Mouse (Mus musculus): ENCODE measurements at regions not wholly inside any gene's neighbourhood (a gene's known extent, or its start where the extent isn't known, plus 50 kb on each side); places are given as distances from the start of the nearest gene placed in this dataset.

DNA sequence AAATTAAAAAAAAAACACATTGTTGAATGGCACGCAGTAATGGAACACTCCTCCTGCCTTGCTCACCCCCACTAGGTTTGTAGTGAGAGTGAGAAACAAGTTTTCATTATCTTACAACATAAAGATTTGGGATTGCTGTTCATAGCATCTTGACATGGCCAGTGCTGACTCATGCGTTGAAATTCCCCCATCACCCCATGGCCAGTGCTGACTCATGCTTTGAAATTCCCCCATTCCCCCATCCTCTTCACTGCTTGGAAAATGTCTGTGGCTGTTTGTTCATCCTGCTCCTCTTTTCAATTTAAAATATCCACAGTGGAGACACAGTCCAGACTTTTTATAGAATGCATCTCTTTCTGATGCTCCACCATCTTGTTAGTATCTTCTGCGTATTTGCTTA is 131.8 kb downstream of the Emx2 start:
- Histone ChIP-seq H3K27ac (no peak overlapping the region), H3K4me1 (peaks cover 12% of the 10 kb centered on the region; the same call in 1 of the 2 replicates), H3K36me3 (no peaks in the 10 kb centered on the region), H3K4me2 (no peak overlapping the region), H3K9ac (no peak overlapping the region), H3K27me3 (no peaks in the 10 kb centered on the region), H3K4me3 (no peak overlapping the region), H3K9me3 (no peaks in the 10 kb centered on the region)
- ATAC-seq (ENCODE audit: borderline replicate concordance, extremely low read depth, low FRiP score, low TSS enrichment), result no peak
- 91% methylated on average over 3 of the region's 3 CpGs for WGBS

- Histone ChIP-seq H3K27ac (no peak overlapping the region), H3K4me1 (peaks cover 4% of the 10 kb centered on the region; the same call in 1 of the 2 replicates), H3K4me3 (no peak overlapping the region), H3K9ac (no peak overlapping the region), H3K27me3 (no peaks in the 10 kb centered on the region), H3K36me3 (no peaks in the 10 kb centered on the region), H3K9me3 (no peaks in the 10 kb centered on the region), H3K4me2 (no peak overlapping the region)
- ATAC-seq (ENCODE audit: borderline replicate concordance, extremely low read depth, low FRiP score, low TSS enrichment), result no peak
- 60% methylated on average over 3 of the region's 3 CpGs for WGBS
These were observed 133.9 kb downstream of the Emx2 start for GRCm38 (mm10) chr19:59592060-59592459.

DNA sequence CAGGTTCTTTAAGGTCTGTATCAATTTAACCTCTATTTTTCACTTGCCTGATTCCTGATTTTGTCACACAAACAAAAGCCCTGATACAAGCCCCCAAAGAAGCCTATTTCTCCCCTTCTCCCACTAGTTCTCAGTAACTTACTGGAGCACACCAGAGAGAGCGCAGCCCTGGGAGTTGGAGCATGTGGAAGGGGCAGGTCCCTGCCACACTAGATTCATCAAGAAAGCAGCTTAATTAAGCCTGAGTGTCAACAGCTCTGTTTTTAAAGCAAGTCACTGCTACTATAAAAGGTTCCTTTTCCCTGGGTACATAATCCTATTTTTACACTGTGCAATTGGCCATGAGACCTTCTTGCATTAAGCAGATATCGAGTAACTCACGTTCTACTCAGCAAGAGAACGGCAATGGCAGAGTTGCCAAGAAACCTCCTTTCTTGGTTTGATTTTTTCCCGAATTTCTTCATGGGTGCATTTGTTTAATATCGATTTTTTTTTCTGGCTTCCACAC is 166.2 kb downstream of the Emx2 start:
- Histone ChIP-seq H3K9ac (no peak overlapping the region), H3K36me3 (no peaks in the 10 kb centered on the region), H3K4me3 (no peak overlapping the region), H3K27ac (no peak overlapping the region), H3K4me1 (no peaks in the 10 kb centered on the region), H3K4me2 (no peak overlapping the region), H3K9me3 (no peaks in the 10 kb centered on the region), H3K27me3 (no peaks in the 10 kb centered on the region)
- 80% methylated on average over 6 of the region's 6 CpGs for WGBS
- ATAC-seq (ENCODE audit: borderline replicate concordance, extremely low read depth, low FRiP score, low TSS enrichment), result no peak

- H3K9me3 ChIP-seq, result no peaks in the 10 kb centered on the region
- H3K27me3 ChIP-seq, result no peaks in the 10 kb centered on the region
- no peak overlapping the region for H3K9ac ChIP-seq
- 36% methylated on average over 3 of the region's 3 CpGs for WGBS
- no peaks in the 10 kb centered on the region for H3K36me3 ChIP-seq
- H3K4me3 ChIP-seq, result no peak overlapping the region
- ATAC-seq (ENCODE audit: borderline replicate concordance, extremely low read depth, low FRiP score, low TSS enrichment), result no peak
- H3K4me2 ChIP-seq, result no peak overlapping the region
- H3K4me1 ChIP-seq, result no peaks in the 10 kb centered on the region
- no peak overlapping the region for H3K27ac ChIP-seq
These were observed 169.5 kb downstream of the Emx2 start for GRCm38 (mm10) chr19:59627681-59628080.

GRCm38 (mm10) chr19:59628296-59629160 is 170.4 kb downstream of the Emx2 start:
- no peak for ATAC-seq (ENCODE audit: borderline replicate concordance, extremely low read depth, low FRiP score, low TSS enrichment)
- H3K4me3 ChIP-seq, result no peak overlapping the region
- H3K27ac ChIP-seq, result no peak overlapping the region
- no peaks in the 10 kb centered on the region for H3K4me1 ChIP-seq
- H3K4me2 ChIP-seq, result no peak overlapping the region
- H3K9ac ChIP-seq, result no peak overlapping the region
- no peaks in the 10 kb centered on the region for H3K36me3 ChIP-seq
- no peaks in the 10 kb centered on the region for H3K27me3 ChIP-seq
- 67% methylated on average over 15 of the region's 15 CpGs for WGBS
- no peaks in the 10 kb centered on the region for H3K9me3 ChIP-seq

DNA sequence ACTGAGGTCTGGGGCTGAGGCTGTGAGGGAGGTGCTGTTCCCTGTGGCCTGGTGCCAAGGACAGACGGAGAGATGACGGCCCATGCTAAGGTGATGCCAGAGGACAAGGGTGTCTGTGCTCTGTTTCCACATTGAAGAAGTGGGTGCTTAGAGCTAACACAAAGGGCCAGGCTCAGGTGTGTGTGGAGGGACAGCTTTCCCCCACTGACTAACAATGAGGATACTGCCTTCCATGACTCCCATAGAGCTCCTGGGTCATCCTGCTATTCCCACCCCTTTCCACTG is 170.9 kb downstream of the Emx2 start:
- Histone ChIP-seq H3K9ac (no peak overlapping the region), H3K9me3 (no peaks in the 10 kb centered on the region), H3K4me2 (no peak overlapping the region), H3K4me1 (no peaks in the 10 kb centered on the region), H3K27me3 (no peaks in the 10 kb centered on the region), H3K27ac (no peak overlapping the region), H3K36me3 (no peaks in the 10 kb centered on the region), H3K4me3 (no peak overlapping the region)
- 80% methylated on average over 2 of the region's 2 CpGs for WGBS
- ATAC-seq (ENCODE audit: borderline replicate concordance, extremely low read depth, low FRiP score, low TSS enrichment), result no peak

- H3K36me3 ChIP-seq, result no peaks in the 10 kb centered on the region
- H3K27me3 ChIP-seq, result no peaks in the 10 kb centered on the region
- no peak overlapping the region for H3K4me2 ChIP-seq
- no peak overlapping the region for H3K27ac ChIP-seq
- ATAC-seq (ENCODE audit: borderline replicate concordance, extremely low read depth, low FRiP score, low TSS enrichment), result no peak
- H3K9ac ChIP-seq, result no peak overlapping the region
- H3K4me3 ChIP-seq, result no peak overlapping the region
- H3K9me3 ChIP-seq, result no peaks in the 10 kb centered on the region
- no peaks in the 10 kb centered on the region for H3K4me1 ChIP-seq
- WGBS, result 72% methylated on average over 8 of the region's 8 CpGs
These were observed 171.9 kb downstream of the Emx2 start for GRCm38 (mm10) chr19:59630095-59630494.

DNA sequence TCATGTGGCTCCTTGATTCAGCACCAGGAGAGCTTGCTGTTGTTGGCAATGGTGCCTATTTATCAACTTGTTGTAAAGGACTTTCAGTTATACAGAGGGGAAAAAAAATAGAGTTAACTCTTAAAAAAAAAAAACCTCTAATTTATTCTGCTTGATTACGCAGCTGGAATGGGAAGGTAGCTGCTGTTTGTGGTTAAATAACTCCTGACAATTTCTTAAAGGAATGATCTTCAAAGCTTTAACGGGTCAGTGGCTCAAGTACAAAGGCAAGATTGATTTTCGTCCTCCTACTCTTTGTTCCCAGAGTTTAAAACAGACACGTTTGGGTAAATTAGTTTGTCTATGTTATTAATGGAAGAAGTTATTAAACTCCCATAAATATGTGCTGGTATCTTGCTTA is 172.5 kb downstream of the Emx2 start:
- H3K4me1 ChIP-seq, result no peaks in the 10 kb centered on the region
- H3K4me3 ChIP-seq, result no peak overlapping the region
- WGBS, result 50% methylated on average over 4 of the region's 4 CpGs
- H3K9ac ChIP-seq, result no peak overlapping the region
- H3K4me2 ChIP-seq, result no peak overlapping the region
- no peaks in the 10 kb centered on the region for H3K27me3 ChIP-seq
- ATAC-seq (ENCODE audit: borderline replicate concordance, extremely low read depth, low FRiP score, low TSS enrichment), result no peak
- H3K9me3 ChIP-seq, result no peaks in the 10 kb centered on the region
- no peaks in the 10 kb centered on the region for H3K36me3 ChIP-seq
- no peak overlapping the region for H3K27ac ChIP-seq

DNA sequence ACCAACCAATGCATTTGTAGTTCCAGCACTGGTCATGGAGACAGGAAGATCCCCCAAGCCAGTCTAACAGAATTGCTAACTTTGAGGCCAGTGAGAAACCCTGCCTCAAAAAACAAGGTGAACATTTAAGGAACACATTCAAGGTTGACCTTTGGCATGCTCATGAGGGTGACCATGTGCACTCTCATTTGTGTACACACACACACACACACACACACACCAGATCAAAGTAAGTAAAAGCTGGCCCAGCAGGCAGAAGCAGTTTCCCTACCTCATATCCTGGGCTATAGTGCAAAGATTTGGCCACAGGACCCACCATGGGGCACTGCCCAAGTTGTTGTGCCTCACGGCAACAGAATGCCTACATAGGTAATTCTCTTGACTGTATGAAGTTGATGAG is 173.4 kb downstream of the Emx2 start:
- H3K27ac ChIP-seq, result no peak overlapping the region
- 75% methylated on average over 1 of the region's 1 CpGs for WGBS
- no peak overlapping the region for H3K9ac ChIP-seq
- H3K27me3 ChIP-seq, result no peaks in the 10 kb centered on the region
- no peak overlapping the region for H3K4me2 ChIP-seq
- no peaks in the 10 kb centered on the region for H3K9me3 ChIP-seq
- no peak for ATAC-seq (ENCODE audit: borderline replicate concordance, extremely low read depth, low FRiP score, low TSS enrichment)
- H3K4me1 ChIP-seq, result no peaks in the 10 kb centered on the region
- H3K36me3 ChIP-seq, result no peaks in the 10 kb centered on the region
- H3K4me3 ChIP-seq, result no peak overlapping the region

DNA sequence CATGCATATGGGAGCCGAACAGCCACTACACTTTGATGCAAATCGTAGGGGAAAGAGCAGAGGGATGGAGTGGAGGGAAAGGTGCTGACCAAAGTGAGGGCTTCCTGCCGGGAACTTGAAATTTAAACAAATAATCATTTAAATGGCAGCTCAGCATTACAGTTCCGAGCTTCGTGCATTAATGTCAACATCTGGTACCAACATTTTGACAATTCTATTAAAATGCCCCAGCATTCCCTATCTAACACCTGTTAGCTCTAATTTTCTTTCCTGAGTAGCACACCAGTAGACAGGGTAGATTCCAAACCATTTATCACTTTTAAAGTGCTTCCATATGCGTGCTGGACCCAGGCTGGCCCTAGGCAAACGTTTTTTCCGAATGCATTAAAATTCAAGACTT is 178.1 kb downstream of the Emx2 start:
- H3K27me3 ChIP-seq, result no peaks in the 10 kb centered on the region
- H3K9me3 ChIP-seq, result no peaks in the 10 kb centered on the region
- H3K4me1 ChIP-seq, result no peaks in the 10 kb centered on the region
- no peaks in the 10 kb centered on the region for H3K36me3 ChIP-seq
- H3K4me2 ChIP-seq, result no peak overlapping the region
- no peak overlapping the region for H3K4me3 ChIP-seq
- no peak overlapping the region for H3K27ac ChIP-seq
- ATAC-seq (ENCODE audit: borderline replicate concordance, extremely low read depth, low FRiP score, low TSS enrichment), result no peak
- 24% methylated on average over 8 of the region's 8 CpGs for WGBS
- H3K9ac ChIP-seq, result no peak overlapping the region

GRCm38 (mm10) chr19:59642606-59643005 is 184.4 kb downstream of the Emx2 start:
- Histone ChIP-seq H3K4me3 (no peak overlapping the region), H3K9ac (no peak overlapping the region), H3K4me1 (no peaks in the 10 kb centered on the region), H3K36me3 (no peaks in the 10 kb centered on the region), H3K27ac (no peak overlapping the region), H3K27me3 (no peaks in the 10 kb centered on the region), H3K9me3 (no peaks in the 10 kb centered on the region), H3K4me2 (no peak overlapping the region)
- 87% methylated on average over 3 of the region's 3 CpGs for WGBS
- no peak for ATAC-seq (ENCODE audit: borderline replicate concordance, extremely low read depth, low FRiP score, low TSS enrichment)

GRCm38 (mm10) chr19:59646231-59646630 is 188.1 kb downstream of the Emx2 start:
- H3K4me3 ChIP-seq, result no peak overlapping the region

More at GRCm38 (mm10) chr19:59646231-59646630, 188.1 kb downstream of the Emx2 start:
- H3K36me3 ChIP-seq, result no peaks in the 10 kb centered on the region
- no peaks in the 10 kb centered on the region for H3K9me3 ChIP-seq
- no peak overlapping the region for H3K27ac ChIP-seq
- 73% methylated on average over 8 of the region's 8 CpGs for WGBS
- no peak for ATAC-seq (ENCODE audit: borderline replicate concordance, extremely low read depth, low FRiP score, low TSS enrichment)
- H3K4me1 ChIP-seq, result no peaks in the 10 kb centered on the region
- no peak overlapping the region for H3K4me2 ChIP-seq
- no peaks in the 10 kb centered on the region for H3K27me3 ChIP-seq
- no peak overlapping the region for H3K9ac ChIP-seq
